Mouse (Mus musculus): ENCODE results near the gene Acsf2. TPM values are rescaled to one million over a fixed set of nuclear protein-coding genes. Genes with fewer than 3 reads are reported as not detected.

Acsf2 gene
- total RNA-seq (2023), result 10 to 100 TPM; 79.2 to 95.4 TPM

GRCm38 (mm10) chr11:94601321-94602281, at the start of gene Acsf2:
TSS of gene Acsf2 (minus strand) at chr11:94601871.

GRCm38 (mm10) chr11:94629199-94629883, 27.7 kb upstream of the Acsf2 start, which contains the start of gene Lrrc59:
TSS of gene Lrrc59 (plus strand) at chr11:94629767.

GRCm38 (mm10) chr11:94564437-94565150, 37.1 kb downstream of the Acsf2 start, which contains the start of gene Chad:
TSS of gene Chad (plus strand) at chr11:94565047.

GRCm38 (mm10) chr11:94548888-94549690, 52.6 kb downstream of the Acsf2 start, which contains the start of gene Rsad1:
TSS of gene Rsad1 (minus strand) at chr11:94549255.

GRCm38 (mm10) chr11:94521219-94521843, 80.3 kb downstream of the Acsf2 start, which contains the start of gene Mycbpap:
TSS of gene Mycbpap (minus strand) at chr11:94521742.

Other genes with a start within 250 kb of the Acsf2 start
- under 1 TPM; 0.62 to 0.96 TPM for gene Abcc3, start 208.9 kb downstream of the Acsf2 start, total RNA-seq (2023)
- not detected for gene Cacna1g, start 127.7 kb downstream of the Acsf2 start, total RNA-seq (2023)
- not detected for gene Spata20, start 115.7 kb downstream of the Acsf2 start, total RNA-seq (2023)
- not detected for gene Epn3, start 101.9 kb downstream of the Acsf2 start, total RNA-seq (2023)
- gene Mycbpap, start 80.1 kb downstream of the Acsf2 start, total RNA-seq (2023), result 1 to 10 TPM in 1 of 2 experiments, not detected in 1; 1.0 TPM
- gene Rsad1, start 52.6 kb downstream of the Acsf2 start, total RNA-seq (2023), result 1 to 10 TPM; 7.9 to 9.0 TPM
- gene Chad, start 36.8 kb downstream of the Acsf2 start, total RNA-seq (2023), result not detected
- 10 to 100 TPM; 62.1 to 68.1 TPM for gene Lrrc59, start 27.9 kb upstream of the Acsf2 start, total RNA-seq (2023)
- gene Mrpl27, start 51.9 kb upstream of the Acsf2 start, total RNA-seq (2023), result 10 to 100 TPM; 16.9 to 25.4 TPM
- 1 to 10 TPM; 1.4 to 2.3 TPM for gene Eme1, start 52.1 kb upstream of the Acsf2 start, total RNA-seq (2023)
- gene Xylt2, start 75.6 kb upstream of the Acsf2 start, total RNA-seq (2023), result 10 to 100 TPM; 20.6 to 28.2 TPM
- not detected for gene Gm11541, start 102.6 kb upstream of the Acsf2 start, total RNA-seq (2023)
- under 1 TPM in 1 of 2 experiments, not detected in 1; 0.47 TPM for gene Cdc34b, start 139.9 kb upstream of the Acsf2 start, total RNA-seq (2023)
- not detected for gene Tmem92, start 180.8 kb upstream of the Acsf2 start, total RNA-seq (2023)

Measured in B cell, adult 67 days (primary cell).